Mouse (Mus musculus) intestine, embryonic 15.5 days (tissue): Measurements from ENCODE around the gene Rasl10b. TPM values are rescaled to one million over a fixed set of nuclear protein-coding genes. Genes with fewer than 3 reads are reported as not detected.

Experiments
- ATAC-seq: fragments of 200-750 bp; cut with Nextera tagmentation; 2 replicates; pipeline ENCODE4 v1.8.0; 2017; ENCODE audit warnings: moderate TSS enrichment, moderate library complexity
- H3K27ac ChIP-seq: fragments of 300-500 bp; sonication (generic); 2 replicates; pipeline ENCODE4 v1.5.1; 2015; ENCODE audit warnings: mild to moderate bottlenecking, inconsistent platforms
- H3K27me3 ChIP-seq: fragments of 300-500 bp; sonication (generic); replicated peaks from 2 replicates; pipeline ENCODE4 v1.6.1; 2015; ENCODE audit warnings: inconsistent platforms
- H3K36me3 ChIP-seq: fragments of 300-500 bp; sonication (generic); 2 replicates; pipeline ENCODE4 v1.6.1; 2015; ENCODE audit warnings: inconsistent platforms
- H3K4me1 ChIP-seq: fragments of 300-500 bp; sonication (generic); replicated peaks from 2 replicates; pipeline ENCODE4 v1.6.1; 2015; ENCODE audit warnings: inconsistent platforms
- H3K4me2 ChIP-seq: fragments of 300-500 bp; sonication (generic); replicated peaks from 2 replicates; pipeline ENCODE4 v1.6.1; 2015; ENCODE audit warnings: mild to moderate bottlenecking, inconsistent platforms
- H3K4me3 ChIP-seq: fragments of 300-500 bp; sonication (generic); replicated peaks from 2 replicates; pipeline ENCODE4 v1.5.1; 2015; ENCODE audit warnings: inconsistent platforms
- H3K9ac ChIP-seq: fragments of 300-500 bp; sonication (generic); 2 replicates; pipeline ENCODE4 v1.6.1; 2015; ENCODE audit warnings: inconsistent platforms
- H3K9me3 ChIP-seq: fragments of 300-500 bp; sonication (generic); 2 replicates; pipeline ENCODE4 v1.6.1; 2016; ENCODE audit warnings: inconsistent platforms
- WGBS: fragments of 180-500 bp; shearing (Covaris S2); methylation state at CpG from one replicate; pipeline ENCODE4 v1.1.7; 2015; 5-methylcytosine and 5-hydroxymethylcytosine counted together
- polyA plus RNA-seq: library from polyadenylated mRNA; unstranded; fragments of >200 nt; fragmentation: Nextera tagmentation; extraction: Ambion mirVana; gene quantifications from 2 replicates; pipeline ENCODE4 v1.2.1, GENCODE M21; 2015

The Rasl10b gene
- polyA plus RNA-seq, 1 experiment from 2014 or later = 2.6 TPM

DNA sequence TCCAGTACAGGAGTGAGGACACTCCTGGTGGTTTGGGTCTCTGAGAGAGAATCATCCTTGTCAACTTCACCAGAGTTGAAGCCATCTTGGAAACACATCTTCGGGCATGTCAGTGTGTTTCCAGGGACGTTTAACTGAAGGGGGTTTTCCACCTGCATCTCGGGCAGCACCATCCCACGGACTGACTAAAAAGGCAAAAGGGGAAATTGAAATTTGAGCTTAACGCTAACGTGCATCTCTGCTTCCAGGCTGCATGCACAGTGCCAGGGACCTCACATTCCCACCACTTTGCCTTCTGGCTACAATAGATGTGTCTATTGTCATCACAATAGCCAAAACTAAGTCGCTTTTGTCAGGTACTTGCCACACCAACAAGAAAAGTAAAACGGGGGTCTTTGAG lies 695 bp upstream of the Rasl10b start:
- no peaks in the 10 kb centered on the region for H3K9me3 ChIP-seq
- no peak overlapping the region for H3K4me2 ChIP-seq
- 45% methylated on average over 8 of the region's 8 CpGs for WGBS
- H3K27me3 ChIP-seq = no peaks in the 10 kb centered on the region
- H3K4me1 ChIP-seq = peaks cover 13% of the 10 kb centered on the region; the same call in 1 of the 2 replicates
- H3K4me3 ChIP-seq = no peak overlapping the region
- no peak for ATAC-seq
- H3K9ac ChIP-seq = no peak overlapping the region
- no peaks in the 10 kb centered on the region for H3K36me3 ChIP-seq
- no peak overlapping the region for H3K27ac ChIP-seq

DNA sequence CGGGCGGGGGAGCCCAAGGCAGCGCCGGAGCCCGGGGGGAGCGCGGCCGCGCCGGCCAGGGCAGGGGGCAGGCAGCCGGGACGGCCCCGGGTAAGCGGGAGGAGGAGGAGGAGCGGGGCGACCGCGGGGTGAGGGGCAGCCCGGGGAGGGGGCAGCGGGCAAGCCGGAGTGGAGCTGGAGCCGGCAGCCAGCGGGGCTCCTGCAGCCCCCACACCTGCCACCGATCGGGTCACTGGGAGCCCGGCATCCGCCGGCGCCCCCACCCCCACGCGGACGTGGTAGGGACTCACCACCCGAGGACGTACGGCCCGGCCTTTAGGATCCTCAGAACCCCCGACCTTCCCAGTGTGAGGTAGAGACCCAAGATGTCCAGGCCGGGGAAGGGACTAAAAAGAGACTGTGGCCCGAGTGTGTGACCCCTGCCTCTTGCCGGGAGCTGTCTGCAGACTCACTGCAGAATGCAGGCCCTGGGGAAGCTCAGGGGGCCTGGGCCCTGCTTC lies 905 bp downstream of the Rasl10b start:
- WGBS = under 1% methylated on average over 29 of the region's 40 CpGs
- H3K4me2 ChIP-seq = peak overlapping the region; percentile 96
- H3K36me3 ChIP-seq = no peaks in the 10 kb centered on the region
- H3K4me3 ChIP-seq = peak overlapping the region; percentile 80
- H3K9me3 ChIP-seq = no peaks in the 10 kb centered on the region
- no peaks in the 10 kb centered on the region for H3K27me3 ChIP-seq
- H3K4me1 ChIP-seq = peaks cover 13% of the 10 kb centered on the region; the same call in 1 of the 2 replicates
- H3K9ac ChIP-seq = peak overlapping the region; percentile 57
- no peak overlapping the region for H3K27ac ChIP-seq
- peak; percentile 55 for ATAC-seq

DNA sequence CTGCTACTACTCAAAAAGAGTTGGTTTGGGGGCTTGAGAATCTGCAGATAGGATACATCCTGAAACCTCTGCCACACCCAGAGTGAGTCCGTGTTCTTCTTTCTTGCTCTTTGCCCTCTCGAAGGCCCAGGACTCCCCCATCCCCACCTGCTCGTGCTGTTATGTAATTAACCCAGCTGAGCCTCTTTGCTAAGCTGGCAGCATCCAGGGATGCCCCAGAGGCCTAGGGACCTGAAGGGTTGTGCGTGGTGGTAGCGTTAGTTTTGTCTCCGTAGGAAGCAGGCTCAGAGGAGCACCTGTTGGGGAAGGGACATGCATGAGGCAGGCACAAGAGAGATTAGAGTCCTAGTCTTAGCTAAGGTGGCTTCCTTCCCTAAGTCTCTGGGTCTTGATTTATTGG lies 1.6 kb downstream of the Rasl10b start:
- H3K27me3 ChIP-seq = no peaks in the 10 kb centered on the region
- H3K4me1 ChIP-seq = peaks cover 13% of the 10 kb centered on the region; the same call in 1 of the 2 replicates
- peak overlapping the region; percentile 96 for H3K4me2 ChIP-seq
- peak overlapping the region; percentile 80; the same call in 1 of the 2 replicates for H3K4me3 ChIP-seq
- H3K9ac ChIP-seq = no peak overlapping the region
- peak; percentile 24; the same call in 1 of the 2 replicates for ATAC-seq
- 45% methylated on average over 6 of the region's 6 CpGs for WGBS
- no peaks in the 10 kb centered on the region for H3K36me3 ChIP-seq
- H3K9me3 ChIP-seq = no peaks in the 10 kb centered on the region
- H3K27ac ChIP-seq = no peak overlapping the region

DNA sequence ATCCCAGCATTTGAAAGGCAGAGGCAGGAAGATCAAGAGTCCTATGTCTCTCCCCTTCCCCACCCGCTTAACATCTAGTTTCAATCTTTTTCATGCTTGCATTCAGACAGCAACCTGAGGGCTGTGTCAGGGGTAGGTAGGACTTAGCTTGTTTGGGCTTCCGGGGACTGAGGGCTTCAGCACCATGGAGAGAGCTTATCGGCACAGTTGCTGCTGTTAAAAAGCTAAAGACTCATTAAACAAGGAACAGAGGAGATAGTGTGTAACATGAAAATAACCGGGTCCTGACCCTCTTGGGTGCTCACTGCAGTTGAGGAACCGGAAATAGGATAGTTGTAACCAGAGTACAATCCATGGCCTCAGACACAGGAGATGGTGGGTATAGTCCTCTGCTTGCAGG lies 8.1 kb downstream of the Rasl10b start:
- no peaks in the 10 kb centered on the region for H3K36me3 ChIP-seq
- no peak overlapping the region for H3K4me3 ChIP-seq
- no peak overlapping the region for H3K4me2 ChIP-seq
- no peaks in the 10 kb centered on the region for H3K9me3 ChIP-seq
- H3K27me3 ChIP-seq = peaks cover 31% of the 10 kb centered on the region
- WGBS = 4% methylated on average over 5 of the region's 5 CpGs
- no peak for ATAC-seq
- peaks cover 4% of the 10 kb centered on the region; the same call in 1 of the 2 replicates for H3K4me1 ChIP-seq
- H3K27ac ChIP-seq = no peak overlapping the region
- H3K9ac ChIP-seq = no peak overlapping the region

DNA sequence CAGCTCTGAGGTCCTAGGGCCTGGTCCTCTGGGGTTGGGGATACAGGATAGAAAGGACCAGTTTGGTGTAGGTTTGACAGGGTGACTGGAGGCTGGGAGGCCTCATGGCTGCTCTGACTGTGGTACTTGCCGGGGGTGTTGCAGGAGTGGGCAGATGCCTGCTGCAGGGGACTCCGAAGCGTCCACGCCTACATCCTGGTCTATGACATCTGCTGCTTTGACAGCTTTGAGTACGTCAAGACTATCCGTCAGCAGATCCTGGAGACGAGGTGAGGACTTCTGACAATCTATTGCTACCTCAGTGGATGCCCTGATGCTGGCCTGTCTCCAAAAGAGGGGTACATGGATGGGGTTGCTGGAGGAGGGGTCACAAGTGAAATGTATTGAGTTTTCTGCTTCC lies 8.8 kb downstream of the Rasl10b start:
- Histone ChIP-seq H3K4me2 (no peak overlapping the region), H3K4me1 (peaks cover 4% of the 10 kb centered on the region; the same call in 1 of the 2 replicates), H3K9me3 (no peaks in the 10 kb centered on the region), H3K27ac (no peak overlapping the region), H3K27me3 (peaks cover 31% of the 10 kb centered on the region), H3K4me3 (no peak overlapping the region), H3K9ac (no peak overlapping the region), H3K36me3 (no peaks in the 10 kb centered on the region)
- ATAC-seq = no peak
- 79% methylated on average over 7 of the region's 7 CpGs for WGBS

DNA sequence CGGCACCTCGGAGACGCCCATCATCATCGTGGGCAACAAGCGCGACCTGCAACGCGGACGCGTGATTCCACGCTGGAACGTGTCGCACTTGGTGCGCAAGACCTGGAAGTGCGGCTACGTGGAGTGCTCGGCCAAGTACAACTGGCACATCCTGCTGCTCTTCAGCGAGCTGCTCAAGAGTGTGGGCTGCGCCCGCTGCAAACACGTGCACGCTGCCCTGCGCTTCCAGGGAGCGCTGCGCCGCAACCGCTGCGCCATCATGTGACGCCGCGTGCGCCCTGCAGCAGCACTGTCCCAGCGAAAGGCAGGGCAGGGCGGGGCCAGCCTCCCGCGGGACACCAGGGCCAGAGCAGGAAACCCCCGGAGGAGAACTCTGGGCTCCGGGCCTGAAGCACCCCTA lies 9.6 kb downstream of the Rasl10b start:
- peaks cover 4% of the 10 kb centered on the region; the same call in 1 of the 2 replicates for H3K4me1 ChIP-seq
- peak overlapping the region; percentile 40 for H3K4me2 ChIP-seq
- WGBS = 8% methylated on average over 38 of the region's 38 CpGs
- no peak overlapping the region for H3K9ac ChIP-seq
- no peaks in the 10 kb centered on the region for H3K9me3 ChIP-seq
- no peak overlapping the region for H3K4me3 ChIP-seq
- no peaks in the 10 kb centered on the region for H3K36me3 ChIP-seq
- H3K27me3 ChIP-seq = peaks cover 31% of the 10 kb centered on the region
- no peak overlapping the region for H3K27ac ChIP-seq
- ATAC-seq = peak; percentile 50

DNA sequence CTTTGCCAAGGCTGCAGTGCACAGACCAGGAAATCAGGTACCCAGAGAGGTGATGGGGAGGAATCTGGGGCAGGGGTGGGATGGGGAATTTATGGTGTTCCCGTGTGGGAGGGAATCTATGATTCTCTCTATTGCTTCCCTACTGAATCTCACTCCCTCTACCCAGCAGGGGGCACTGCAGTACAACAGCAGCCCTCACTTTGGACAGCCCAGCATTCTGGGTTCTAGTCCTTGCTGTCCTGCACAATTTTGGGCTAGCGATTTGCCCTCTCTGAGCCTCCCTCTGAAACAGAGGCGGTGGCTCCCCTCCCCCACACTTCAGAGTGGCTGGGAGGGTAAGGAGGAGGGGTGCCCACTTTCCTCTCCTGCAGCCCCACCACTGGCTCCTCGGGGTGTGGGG lies 11.4 kb downstream of the Rasl10b start:
- WGBS = 41% methylated on average over 4 of the region's 4 CpGs
- Histone ChIP-seq H3K36me3 (no peaks in the 10 kb centered on the region), H3K27me3 (peaks cover 33% of the 10 kb centered on the region), H3K4me2 (no peak overlapping the region), H3K9ac (no peak overlapping the region), H3K9me3 (no peaks in the 10 kb centered on the region), H3K4me3 (no peak overlapping the region), H3K4me1 (peaks cover 4% of the 10 kb centered on the region; the same call in 1 of the 2 replicates), H3K27ac (no peak overlapping the region)
- no peak for ATAC-seq

DNA sequence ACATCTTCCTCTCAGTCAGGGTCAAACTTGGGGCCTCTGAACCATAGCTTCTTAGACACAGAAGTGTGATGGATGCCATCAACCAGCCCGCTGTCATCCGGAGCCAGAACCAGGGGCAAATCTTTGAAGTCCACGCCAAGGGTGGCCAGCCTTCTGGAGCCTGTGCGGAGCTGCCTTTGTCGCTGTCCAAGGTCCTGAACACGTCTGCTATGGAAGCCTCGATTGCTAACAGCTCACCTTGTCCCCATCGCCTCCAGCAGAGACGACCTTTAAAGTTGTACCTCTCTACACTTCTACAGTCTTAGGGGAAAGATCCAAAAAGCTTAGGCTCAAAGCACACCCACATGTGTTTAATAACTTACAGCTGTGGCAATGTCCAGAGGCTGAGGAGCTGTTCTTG lies 12.4 kb downstream of the Rasl10b start:
- H3K9me3 ChIP-seq = no peaks in the 10 kb centered on the region
- no peak overlapping the region for H3K4me3 ChIP-seq
- H3K4me2 ChIP-seq = no peak overlapping the region
- peak; percentile 54; the same call in 1 of the 2 replicates for ATAC-seq
- no peaks in the 10 kb centered on the region for H3K36me3 ChIP-seq
- no peak overlapping the region for H3K9ac ChIP-seq
- H3K4me1 ChIP-seq = peaks cover 4% of the 10 kb centered on the region; the same call in 1 of the 2 replicates
- H3K27ac ChIP-seq = no peak overlapping the region
- peaks cover 36% of the 10 kb centered on the region for H3K27me3 ChIP-seq
- WGBS = 2% methylated on average over 9 of the region's 9 CpGs

DNA sequence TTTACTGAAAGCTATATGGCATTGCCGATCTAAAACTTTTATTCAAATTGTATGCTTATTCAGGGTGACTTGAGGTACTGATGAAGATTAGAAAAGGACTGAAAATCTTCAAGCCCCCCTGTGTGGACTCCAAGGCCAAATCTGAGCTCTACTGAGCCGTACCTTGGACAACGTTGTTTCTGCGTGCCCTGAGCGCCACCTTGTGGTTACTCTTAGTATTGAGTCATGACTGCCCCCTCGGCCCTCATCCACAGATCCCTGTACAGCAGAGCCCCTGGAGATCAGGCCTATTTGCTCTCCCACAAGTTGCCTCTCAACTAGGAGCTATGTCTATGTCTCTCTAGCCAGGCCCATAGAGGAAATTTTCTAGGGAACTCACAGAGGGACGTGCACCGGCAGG lies 15.7 kb downstream of the Rasl10b start:
- 9% methylated on average over 8 of the region's 8 CpGs for WGBS
- Histone ChIP-seq H3K4me3 (no peak overlapping the region), H3K4me1 (no peaks in the 10 kb centered on the region), H3K36me3 (no peaks in the 10 kb centered on the region), H3K27ac (no peak overlapping the region), H3K4me2 (no peak overlapping the region), H3K27me3 (peaks cover 33% of the 10 kb centered on the region), H3K9me3 (no peaks in the 10 kb centered on the region), H3K9ac (no peak overlapping the region)
- ATAC-seq = 0 out of 2 replicates have a peak, but pooled peaks have one; percentile 19

DNA sequence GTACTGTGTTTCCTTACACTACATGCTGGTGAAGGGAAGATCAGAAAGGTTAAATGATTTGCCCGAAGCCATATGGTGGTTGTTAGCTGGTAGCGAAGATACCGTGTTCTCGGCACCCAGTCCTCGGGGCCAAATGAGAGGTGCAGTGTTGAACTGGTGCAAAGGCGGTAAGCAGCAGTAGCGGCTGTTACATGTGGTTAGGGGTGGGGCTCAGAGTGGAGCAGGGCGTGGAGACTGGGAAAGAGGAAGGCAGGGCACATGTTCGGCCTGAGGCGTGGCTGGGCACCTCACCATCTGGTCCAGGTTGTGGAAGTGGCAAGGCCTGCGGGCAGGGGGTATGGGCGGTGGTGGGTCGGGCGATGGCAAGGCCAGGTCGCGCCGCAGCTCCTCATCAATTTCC lies 18.0 kb downstream of the Rasl10b start:
- peaks cover 18% of the 10 kb centered on the region for H3K27me3 ChIP-seq
- no peaks in the 10 kb centered on the region for H3K9me3 ChIP-seq
- no peaks in the 10 kb centered on the region for H3K36me3 ChIP-seq
- no peak overlapping the region for H3K4me3 ChIP-seq
- no peak overlapping the region for H3K9ac ChIP-seq
- H3K27ac ChIP-seq = no peak overlapping the region
- 24% methylated on average over 17 of the region's 17 CpGs for WGBS
- peak; percentile 28; the same call in 1 of the 2 replicates for ATAC-seq
- 0 out of 2 replicates have a peak overlapping the region, but pooled peaks have one; percentile 30 for H3K4me2 ChIP-seq
- H3K4me1 ChIP-seq = no peaks in the 10 kb centered on the region

DNA sequence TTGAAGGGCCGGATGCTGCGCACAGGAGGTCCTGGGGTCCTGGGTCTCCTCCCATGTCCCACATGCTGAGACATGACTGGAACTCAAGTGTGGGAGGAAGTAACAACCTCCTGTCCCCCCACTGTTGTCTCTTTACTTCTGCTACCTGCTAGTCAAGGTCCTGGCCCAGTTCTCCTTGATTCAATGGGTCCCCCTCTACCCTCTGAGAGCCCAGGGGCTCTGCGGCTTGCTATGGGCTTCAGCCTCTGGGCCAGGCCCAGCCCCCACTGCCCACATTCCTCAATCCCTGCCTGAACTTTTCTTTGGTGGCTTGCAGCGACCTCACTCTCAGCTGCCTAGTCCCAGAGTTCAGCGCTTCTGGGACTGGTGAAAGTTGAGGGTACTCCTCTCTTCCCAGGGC lies 20.4 kb downstream of the Rasl10b start, which contains the start of gene Gas2l2:
Gene Gas2l2 (minus strand): TSS at position 101 of the 400 bp plus-strand sequence.
- no peak within 1 kb of the TSS for H3K4me3 ChIP-seq
- no peaks in the 10 kb centered on the region for H3K9me3 ChIP-seq
- no peaks in the 10 kb centered on the region for H3K4me1 ChIP-seq
- WGBS = 54% methylated on average over 5 of the region's 5 CpGs
- H3K27me3 ChIP-seq = peaks cover 18% of the 10 kb centered on the region
- no peak within 1 kb of the TSS for H3K9ac ChIP-seq
- no peaks in the 10 kb centered on the region for H3K36me3 ChIP-seq
- no peak within 1 kb of the TSS for H3K27ac ChIP-seq
- peak within 1 kb of the TSS; percentile 10; the same call in 1 of the 2 replicates for H3K4me2 ChIP-seq
- ATAC-seq = no peak

DNA sequence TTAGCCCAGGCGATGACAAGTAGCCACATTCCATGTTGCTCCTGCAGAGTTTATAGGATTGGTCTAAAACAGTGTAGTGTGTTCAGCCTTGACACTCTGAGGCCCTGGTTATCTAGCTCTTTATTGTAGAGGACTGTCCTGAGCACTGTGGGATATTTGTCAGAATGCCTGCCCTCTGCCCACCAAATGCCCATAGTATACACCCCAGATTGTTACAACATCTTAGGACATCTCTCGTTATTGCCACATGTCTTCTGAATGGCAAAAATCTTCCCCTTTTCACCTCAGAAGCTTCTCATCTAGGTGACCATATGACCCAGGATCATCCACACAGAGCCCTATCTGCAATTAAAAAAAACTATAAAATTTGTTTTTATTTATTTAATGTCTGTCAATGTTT lies 23.6 kb downstream of the Rasl10b start:
- H3K4me2 ChIP-seq = no peak overlapping the region
- no peaks in the 10 kb centered on the region for H3K9me3 ChIP-seq
- no peaks in the 10 kb centered on the region for H3K36me3 ChIP-seq
- no peak for ATAC-seq
- H3K27ac ChIP-seq = no peak overlapping the region
- no peak overlapping the region for H3K9ac ChIP-seq
- H3K27me3 ChIP-seq = peaks cover 7% of the 10 kb centered on the region
- 79% methylated on average over 2 of the region's 2 CpGs for WGBS
- H3K4me1 ChIP-seq = no peaks in the 10 kb centered on the region
- no peak overlapping the region for H3K4me3 ChIP-seq

DNA sequence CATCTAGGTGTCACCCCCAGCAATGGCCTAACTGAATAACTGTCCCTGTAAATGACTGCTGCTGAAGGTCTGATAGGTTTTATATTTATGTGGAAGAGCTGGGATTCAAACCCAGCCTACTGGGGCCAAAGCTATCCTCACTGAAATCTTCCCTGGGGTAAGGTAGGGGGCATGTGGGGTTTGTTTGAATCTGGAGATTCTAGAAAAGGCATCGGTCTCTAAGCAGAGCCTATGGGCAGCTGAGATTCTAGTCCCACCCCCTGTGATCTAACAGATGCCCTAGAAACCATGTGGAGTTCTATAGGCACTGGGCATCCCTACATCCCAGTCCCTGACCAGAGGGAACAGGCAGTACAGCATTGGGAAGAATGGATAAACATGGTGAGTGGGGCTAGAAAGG lies 28.4 kb downstream of the Rasl10b start, which contains the start of gene 1700020L24Rik:
Gene 1700020L24Rik (plus strand): TSS at position 301 of the 400 bp plus-strand sequence.
- Histone ChIP-seq H3K4me1 (peaks cover 8% of the 10 kb centered on the region), H3K27ac (no peak within 1 kb of the TSS), H3K9ac (no peak within 1 kb of the TSS), H3K4me2 (no peak within 1 kb of the TSS), H3K4me3 (no peak within 1 kb of the TSS), H3K27me3 (peaks cover 14% of the 10 kb centered on the region), H3K36me3 (no peaks in the 10 kb centered on the region), H3K9me3 (no peaks in the 10 kb centered on the region)
- ATAC-seq = no peak
- 88% methylated on average over 1 of the region's 1 CpGs for WGBS
